Mouse (Mus musculus): ENCODE measurements around the gene C2cd4d.

C2cd4d gene

DNA sequence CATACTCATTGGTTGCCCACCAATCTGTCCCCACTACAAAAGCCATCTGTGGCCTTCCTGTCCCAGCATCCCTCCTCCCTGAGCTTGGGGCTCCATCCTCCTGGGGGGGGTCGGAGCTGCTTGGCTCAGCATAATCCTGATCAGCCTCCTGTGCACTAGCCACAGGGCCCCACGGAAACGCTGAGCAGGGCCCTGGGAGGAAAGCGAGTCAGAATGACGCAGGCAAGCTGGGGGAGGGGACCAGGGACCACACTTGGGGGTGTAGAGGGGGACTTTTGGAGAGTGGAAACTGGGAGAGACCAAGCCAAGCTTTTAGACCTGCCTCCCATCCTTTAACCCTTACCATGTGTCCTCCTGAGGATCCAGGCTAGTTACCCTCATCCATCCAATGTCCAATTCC lies 13.6 kb downstream of the C2cd4d start:
- no peak for DNase-seq (ENCODE audit: low spot score in 2 of 2)

DNA sequence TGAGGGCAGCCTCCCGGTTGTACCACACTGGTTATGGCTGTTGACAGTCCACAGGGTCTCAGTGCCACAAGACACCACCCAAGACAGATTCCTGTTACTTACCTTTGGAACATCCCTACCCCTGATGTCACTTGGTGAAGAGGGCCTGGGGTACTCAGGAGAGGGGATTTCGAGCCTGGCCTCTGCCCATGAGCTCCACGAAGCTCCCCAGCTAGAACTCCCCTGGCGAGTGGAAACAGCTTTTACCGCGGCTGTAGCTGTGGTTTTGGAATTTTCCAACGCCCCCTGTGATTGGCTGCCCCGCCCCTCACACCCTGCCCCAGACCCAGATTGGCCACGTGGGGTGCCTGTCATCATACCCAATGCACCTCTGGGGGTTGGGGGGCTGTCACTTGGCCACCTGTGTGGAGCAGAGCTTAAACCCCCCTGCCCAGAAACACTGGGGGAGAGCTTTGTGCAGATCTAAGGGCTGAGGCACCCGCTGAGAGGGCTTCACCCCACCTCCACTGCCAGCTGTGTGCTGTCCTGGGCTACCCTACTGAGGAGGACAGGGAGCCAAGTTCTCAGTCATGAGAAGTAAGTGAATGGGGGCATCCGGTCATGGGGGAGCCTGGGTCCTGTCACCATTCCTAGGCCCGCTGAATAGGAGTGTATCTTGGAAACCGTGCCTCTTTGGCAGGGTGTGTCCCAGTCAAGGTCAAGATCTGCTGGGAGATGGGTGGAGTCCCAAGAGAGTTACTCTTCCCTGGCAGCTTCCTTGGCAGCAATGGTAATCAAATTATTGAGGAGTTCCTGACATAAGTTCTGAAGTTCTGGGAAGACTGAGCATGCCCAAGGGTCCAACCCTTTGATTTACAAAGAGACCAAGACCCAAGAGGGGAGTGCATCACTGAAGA lies 15.0 kb downstream of the C2cd4d start:
- no peak for DNase-seq (ENCODE audit: low spot score in 2 of 2)

DNA sequence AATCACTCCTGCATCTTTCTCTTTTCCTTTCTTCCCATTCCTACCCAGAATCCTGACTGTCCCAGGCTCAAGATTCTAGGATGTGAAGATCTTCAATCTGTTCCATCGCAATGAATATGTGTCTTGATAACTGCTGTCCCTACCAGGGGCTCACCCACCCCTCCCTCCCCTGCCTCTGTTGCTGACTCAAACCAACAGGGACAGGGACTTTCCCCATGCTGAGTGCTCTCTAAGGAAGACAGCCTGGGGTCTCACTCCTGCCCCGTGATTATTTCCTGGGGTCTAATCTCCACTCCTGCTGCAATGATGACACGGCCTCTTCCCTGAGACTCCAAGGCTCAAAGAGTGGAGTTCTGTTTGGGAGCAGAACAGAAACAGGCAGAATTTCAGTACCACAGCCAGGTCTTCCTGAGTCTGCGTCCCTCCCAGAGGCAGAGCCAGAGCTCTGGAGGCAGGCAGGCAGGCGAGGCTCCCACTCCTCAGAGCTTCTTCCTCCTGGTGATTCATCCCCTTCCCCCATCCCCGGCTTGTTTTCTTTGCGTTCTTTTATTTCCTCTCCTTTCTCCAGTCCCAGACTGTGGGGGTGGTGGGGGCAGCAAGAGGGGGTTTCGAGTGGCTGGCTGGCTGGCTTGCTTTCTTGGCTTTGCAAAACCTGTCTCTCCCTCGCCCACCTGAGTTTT lies 17.7 kb downstream of the C2cd4d start:
- DNase-seq (ENCODE audit: low spot score in 2 of 2) = no peak

DNA sequence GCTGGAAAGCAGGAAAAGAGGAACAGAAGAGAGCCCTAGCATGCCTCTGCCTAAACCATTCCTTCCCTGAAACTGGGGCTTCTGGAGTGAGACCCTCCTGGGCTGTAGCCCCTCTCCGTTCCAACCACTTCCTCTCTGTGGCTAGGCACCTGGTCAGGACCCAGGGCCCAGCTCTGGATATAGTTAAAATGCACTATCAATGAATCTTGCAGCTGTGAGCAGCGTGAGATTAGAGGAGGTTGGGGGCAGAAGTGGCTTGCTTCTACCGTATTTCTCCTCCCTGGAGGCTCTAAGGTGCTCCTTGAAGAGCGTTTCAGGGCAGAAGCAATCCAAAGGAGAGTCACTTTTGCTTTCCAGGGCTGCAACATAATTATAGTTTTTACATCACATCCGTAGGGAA lies 20.1 kb downstream of the C2cd4d start:
- DNase-seq (ENCODE audit: low spot score in 2 of 2) = no peak

DNA sequence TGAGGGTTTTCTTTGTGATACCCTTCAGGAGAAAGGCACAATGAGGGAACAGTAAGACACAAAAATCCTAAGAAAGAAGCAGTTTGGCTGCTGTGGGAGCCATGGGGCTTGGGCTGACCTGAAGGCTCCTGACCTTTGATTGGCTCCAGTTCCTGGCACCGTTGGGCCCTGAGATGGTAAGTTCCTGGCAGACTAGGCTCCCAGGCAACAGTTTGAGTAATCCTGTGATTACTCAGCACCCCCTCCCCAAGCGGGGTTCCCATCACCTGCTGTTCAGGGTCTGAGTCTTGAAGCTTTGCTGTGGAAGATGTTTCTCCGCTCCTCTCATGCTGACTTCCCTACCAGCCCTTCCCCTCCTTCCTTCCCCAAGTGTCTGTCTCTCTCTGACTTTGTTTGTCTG lies 21.2 kb downstream of the C2cd4d start:
- DNase-seq (ENCODE audit: low spot score in 2 of 2) = no peak

DNA sequence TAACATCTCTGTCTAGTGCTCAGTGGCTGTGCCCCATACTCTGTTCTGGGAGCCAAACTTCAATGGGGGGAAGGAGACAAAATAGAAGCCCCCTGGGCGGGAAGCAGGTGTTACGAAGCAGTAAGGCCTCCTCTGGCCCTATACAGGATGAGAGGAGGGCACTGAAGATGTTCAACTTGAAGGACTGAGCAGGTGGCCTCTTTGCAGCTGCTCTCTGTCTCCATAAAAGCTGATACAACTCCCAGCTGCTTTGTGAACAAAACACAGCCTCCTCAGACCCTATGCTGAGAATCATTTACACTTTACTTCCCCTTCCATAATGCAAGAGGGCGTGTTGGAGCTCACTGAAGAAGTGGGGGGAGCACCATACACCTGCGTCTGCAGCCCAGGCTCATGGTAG lies 24.4 kb downstream of the C2cd4d start:
- DNase-seq (ENCODE audit: low spot score in 2 of 2) = no peak

DNA sequence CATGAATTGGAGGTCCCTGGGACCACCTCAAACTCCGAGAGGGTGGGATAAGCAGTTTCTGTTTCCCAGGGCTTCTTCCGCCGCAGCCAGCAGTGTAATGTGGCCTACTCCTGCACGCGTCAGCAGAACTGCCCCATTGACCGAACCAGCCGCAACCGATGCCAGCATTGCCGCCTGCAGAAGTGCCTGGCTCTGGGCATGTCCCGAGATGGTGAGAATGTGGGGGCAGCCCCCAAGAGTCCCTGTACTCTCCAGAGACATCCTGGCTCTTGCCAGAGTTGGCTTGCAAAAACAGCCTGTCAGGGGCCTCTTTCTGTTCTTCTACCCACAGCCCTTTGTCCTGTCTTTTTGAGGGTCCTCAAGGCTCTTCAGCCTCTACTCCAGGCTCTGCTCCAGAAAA lies 25.2 kb downstream of the C2cd4d start:
- DNase-seq (ENCODE audit: low spot score in 2 of 2) = no peak

DNA sequence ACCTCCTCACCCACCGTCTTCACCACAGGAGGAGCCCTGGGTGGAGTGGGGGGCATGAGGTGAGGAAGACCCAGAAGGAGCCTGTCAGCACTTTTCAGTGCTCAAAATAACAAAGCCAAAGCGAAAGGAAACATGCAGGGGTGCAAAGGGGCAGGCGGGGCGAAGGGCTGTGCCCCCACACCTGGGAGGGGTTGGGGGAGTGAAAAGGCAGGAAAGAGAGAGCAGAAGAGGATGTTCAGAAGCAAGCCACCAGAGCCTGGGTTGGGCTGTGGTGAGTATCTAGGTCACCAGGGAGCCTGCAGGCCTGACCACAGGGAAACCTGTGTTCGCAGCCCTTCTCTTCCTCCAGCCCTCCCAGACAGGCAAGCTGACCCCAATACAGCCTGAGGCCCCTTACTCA lies 25.8 kb downstream of the C2cd4d start:
- DNase-seq (ENCODE audit: low spot score in 2 of 2) = no peak

DNA sequence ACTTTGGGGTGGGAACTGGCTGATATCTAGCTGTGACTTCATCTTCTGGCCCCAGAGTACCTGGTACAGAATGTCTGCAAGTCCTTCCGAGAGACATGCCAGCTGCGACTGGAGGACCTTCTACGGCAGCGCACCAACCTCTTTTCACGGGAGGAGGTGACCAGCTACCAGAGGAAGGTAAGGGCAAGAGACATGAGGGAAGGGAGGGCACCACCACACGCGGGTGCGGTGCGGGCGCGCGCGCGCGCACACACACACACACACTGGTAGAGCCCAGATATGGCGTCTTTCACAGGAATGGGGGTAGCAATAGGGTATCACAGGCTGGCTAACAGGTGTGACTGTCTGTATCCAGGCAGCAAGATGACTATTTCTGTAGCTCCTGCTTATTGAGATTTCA lies 27.2 kb downstream of the C2cd4d start:
- no peak for DNase-seq (ENCODE audit: low spot score in 2 of 2)

DNA sequence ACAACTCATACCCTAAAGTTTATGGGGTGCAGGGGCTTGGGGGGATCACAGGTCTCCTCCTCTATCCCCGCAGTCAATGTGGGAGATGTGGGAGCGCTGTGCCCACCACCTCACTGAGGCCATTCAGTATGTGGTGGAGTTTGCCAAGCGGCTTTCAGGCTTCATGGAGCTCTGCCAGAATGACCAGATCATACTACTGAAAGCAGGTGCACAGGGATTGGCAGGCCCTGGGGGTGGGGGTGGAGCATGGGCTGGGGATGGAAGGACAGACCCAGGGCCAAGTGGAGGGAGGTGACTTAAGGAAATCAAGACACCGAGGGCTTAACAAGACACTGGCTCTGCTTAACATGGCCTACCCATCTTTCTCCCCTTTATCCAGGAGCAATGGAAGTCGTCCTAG lies 28.8 kb downstream of the C2cd4d start:
- no peak for DNase-seq (ENCODE audit: low spot score in 2 of 2)

DNA sequence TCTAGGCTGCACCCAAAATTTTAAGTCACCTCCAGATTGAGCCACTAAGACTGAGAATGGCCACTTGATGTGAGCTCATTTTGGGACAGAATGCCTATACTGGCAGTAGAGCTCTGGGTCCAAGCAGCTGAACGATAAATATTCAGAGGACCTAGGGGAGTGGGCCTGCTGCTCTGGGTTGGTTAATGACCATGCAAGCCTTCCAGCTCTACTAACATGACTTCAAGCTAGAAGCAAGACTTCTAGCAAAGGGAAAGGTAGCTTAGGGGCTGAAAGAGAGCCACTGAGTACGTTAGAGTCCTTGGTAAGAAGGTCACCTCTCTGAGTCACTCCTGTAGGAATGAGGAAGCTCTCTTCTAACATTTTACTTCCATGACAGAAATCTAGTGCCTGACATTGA lies 29.9 kb downstream of the C2cd4d start:
- no peak for DNase-seq (ENCODE audit: low spot score in 2 of 2)

DNA sequence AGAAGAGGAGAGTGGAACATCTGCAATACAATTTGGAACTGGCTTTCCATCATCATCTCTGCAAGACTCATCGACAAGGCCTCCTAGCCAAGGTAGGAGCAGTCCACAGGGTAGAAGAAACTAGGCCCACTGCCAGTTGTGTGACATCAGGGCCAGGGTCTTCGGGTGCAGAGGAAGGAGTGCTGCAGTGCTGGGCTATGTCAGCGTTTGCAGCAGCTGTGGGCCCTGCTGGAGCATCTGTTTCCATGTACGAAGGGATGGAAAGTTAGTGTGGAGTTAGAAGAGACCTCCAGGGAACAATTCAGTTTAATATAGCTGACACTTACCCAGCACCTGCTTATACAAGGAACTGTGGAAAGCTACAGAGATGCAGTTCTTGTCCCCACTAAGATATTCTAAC lies 30.8 kb downstream of the C2cd4d start:
- DNase-seq (ENCODE audit: low spot score in 2 of 2) = no peak

DNA sequence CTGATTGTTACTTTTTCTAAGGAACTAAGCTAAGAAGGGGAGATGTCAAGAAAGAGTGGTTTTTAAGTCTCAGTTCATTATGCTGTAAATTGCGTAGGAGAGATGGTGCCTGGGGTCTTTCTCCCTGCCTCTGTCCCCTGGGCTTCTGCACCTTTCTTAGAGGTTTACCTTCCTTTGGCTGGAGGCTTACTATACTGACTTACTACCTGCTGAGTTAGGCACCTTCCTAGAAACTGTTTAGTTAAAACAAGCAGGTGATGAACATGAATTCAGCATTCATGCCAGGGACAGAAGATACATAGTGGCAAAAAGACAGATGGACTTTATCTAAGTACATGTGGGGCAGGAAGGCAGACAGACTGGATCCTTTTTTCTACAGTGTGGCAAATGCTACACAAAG lies 34.1 kb downstream of the C2cd4d start:
- no peak for DNase-seq (ENCODE audit: low spot score in 2 of 2)

DNA sequence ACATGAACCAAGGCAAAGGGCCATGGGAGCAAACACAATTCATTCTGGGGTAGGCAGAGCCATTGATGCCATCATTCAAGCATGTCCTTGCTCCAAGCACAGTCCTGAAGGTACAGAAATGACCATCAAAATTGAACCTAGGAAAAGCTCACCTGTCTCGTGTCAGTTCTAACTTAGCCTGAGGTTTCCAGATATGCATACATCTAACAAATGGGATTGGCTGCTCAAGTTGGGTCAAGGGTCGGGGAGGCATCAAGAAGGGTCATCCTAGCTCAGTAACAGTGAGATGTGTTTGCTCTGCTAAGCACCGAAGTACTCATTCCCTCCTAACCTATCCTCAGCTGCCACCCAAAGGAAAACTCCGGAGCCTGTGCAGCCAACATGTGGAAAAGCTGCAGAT lies 34.6 kb downstream of the C2cd4d start:
- DNase-seq (ENCODE audit: low spot score in 2 of 2) = no peak

DNA sequence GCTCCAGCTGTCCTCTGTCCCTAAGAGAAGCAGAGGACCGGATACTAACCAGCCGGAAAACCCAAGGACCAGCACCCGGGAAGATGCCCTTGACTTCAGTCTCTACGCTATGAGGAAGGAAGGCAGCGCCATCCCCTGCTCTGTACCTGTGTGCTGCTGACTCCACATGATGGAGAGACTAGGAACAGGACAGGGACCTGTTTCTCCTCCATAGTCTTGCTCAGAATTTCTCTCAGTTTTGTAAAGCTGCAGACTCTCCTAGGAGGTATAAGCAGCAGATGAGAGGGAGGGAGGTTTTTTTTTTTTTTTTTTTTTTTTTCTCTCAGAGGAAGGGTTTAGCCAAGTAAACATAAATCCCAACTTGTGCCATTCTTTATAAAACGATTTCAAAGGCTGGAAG lies 36.0 kb downstream of the C2cd4d start, which contains the start of gene Lingo4:
Gene Lingo4, plus strand, starts transcription at position 301 of the 400 bp plus-strand sequence.
- no peak for DNase-seq (ENCODE audit: low spot score in 2 of 2)

DNA sequence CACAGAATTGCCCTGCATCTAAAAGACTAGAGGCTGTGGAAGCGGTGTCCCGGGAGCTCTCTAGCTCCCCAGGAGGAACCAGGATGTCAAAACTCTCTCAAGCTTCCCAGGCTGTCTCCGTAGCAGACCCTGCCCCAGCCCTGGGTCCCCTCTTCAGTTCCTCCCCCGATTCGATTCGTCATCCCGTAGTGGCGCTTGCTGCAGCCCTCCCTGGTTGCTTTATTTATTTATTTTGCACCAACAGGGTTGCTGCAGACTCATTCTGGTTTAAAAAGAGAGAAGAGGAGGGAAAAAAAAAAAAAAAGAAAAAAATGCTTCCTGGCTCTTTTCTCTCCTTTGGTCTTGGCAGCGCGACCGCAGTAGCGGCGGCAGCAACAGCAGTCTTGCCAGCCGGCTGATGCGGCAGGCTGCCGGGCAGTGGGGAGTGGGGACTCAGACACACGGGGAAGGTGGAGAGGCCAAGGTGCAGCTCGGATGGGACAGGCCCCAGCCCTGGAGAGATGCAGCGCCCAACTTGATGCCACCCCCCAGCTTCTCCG lies 36.8 kb downstream of the C2cd4d start:
- no peak for DNase-seq (ENCODE audit: low spot score in 2 of 2)

DNA sequence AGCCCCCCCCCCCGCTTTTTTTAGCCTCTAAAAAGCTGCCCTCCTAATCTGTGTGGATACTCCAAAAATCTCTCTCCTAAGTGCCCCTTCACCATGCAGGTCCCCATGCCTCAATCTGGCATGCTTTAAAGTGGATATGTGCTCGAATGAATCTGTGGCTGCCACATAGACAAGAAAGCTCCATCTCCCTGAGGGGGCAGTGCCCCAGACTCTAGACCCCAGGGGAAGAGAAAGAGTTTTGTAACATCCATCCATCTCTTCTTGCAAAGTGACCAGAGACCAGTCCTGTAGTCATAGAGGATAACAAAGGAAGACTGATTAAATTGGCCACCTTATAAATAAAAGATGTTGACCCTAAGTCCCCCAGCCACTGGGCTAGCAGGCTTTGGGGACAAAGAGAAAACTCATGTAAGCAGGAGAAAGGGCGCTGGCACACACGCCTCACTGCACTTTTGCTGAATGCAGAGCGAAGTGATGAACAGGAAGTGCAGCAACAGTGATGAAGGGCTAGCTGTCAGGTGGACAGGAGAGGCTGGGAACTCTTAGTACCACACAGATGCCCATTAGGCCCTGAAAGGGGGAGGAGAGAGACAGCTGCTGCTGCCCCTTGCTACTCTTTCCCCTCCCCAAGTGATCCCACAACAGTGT lies 37.5 kb downstream of the C2cd4d start:
- DNase-seq (ENCODE audit: low spot score in 2 of 2) = no peak

DNA sequence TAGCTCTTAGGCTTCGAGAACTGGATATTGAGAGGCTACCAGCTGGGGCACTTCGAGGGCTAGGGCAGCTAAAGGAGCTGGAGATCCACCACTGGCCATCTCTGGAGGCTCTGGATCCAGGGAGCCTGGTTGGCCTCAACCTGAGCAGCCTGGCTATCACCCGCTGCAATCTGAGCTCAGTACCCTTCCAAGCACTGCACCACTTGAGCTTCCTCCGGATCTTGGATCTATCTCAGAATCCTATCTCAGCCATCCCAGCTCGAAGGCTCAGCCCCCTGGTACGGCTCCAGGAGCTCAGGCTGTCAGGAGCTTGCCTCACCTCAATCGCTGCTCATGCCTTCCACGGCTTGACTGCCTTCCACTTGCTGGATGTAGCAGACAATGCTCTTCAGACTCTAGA lies 40.2 kb downstream of the C2cd4d start:
- DNase-seq (ENCODE audit: low spot score in 2 of 2) = no peak

DNA sequence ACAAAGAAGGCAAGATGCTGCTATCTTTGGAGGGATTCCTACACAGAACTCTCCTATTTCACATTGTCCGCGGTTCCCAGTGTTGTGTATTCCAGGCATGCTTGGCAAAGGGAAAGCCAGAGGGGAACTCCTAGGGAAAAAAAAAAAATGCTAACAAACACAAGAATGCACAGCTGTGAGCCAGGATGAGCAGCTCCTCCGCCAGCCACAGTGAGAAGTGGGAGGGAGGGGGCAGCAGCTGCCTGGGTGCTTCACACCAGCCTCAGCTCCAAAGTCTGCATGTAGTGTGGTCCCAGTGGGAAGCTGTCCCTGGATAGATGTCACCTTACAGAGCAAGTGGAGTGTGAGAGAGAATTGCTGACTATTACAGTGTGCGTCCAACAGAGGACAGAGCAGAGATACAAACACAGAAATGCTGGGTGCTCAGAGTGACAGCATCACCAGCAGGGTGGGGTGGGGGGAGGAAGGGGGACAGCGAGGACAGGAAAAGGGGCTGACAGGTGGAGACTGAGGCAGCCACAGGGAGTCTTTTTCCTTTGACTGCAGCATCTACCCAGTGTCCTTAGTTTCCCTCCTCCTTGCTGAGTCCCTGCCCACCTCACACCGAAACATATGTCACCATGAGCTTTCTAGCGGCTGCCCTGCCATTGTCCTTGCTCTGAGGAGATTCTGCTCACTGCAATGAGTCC lies 42.3 kb downstream of the C2cd4d start:
- DNase-seq (ENCODE audit: low spot score in 2 of 2) = no peak

DNA sequence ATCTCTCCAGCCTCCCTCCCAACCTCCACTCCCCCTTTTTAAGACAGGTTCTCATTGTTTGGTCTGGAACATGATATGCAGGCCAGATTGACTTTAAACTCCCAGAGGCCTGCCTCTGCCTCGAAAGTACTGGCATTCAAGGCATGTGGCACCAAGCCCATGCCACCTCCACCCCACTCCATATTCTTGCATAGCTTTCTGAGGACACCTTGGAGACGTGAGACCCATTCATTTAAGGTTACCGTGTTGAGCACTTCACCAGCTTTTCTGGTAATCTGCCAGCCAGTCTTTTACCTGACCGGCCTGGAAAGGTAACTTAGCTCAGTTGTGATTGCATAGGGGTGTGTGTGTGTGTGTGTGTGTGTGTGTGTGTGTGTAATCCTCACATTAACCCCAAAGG lies 43.3 kb downstream of the C2cd4d start:
- no peak for DNase-seq (ENCODE audit: low spot score in 2 of 2)

DNA sequence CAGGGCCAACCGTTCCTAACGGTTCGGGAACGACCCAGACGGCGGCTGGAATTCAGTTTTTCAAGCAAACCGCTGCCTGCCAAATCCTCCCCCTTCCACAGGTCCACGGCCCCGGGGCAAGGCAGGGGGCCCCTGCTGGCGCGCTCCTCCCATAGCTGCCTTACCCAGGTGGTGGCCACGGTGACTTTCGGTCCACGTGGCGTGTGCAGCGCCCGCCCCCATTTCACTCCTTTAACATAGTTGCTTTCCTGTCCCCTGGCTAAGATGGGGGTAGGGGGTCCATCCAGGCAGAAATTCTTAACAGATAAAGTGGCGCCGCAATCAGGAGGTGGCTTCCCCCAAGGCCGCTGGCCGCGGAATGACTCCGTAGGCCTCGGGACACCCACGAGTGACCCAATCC lies 50.3 kb downstream of the C2cd4d start:
- no peak for DNase-seq (ENCODE audit: low spot score in 2 of 2)

All from urinary bladder, postnatal 36 days (tissue).